Mouse (Mus musculus) cerebellum, postnatal 25 days (tissue): ENCODE measurements around the gene Ddi1.
"Not testable (repeated sequence)": the region's sequence is repeated elsewhere in the genome, so short reads cannot be mapped to it uniquely, and the experiment has no call there.

Experiments
- DNase-seq, 2 experiments: peaks; one replicate each; pipeline ENCODE4 v3.0.0; 2021; ENCODE audit warnings: mixed read lengths in 2 of 2

Ddi1 gene

DNA sequence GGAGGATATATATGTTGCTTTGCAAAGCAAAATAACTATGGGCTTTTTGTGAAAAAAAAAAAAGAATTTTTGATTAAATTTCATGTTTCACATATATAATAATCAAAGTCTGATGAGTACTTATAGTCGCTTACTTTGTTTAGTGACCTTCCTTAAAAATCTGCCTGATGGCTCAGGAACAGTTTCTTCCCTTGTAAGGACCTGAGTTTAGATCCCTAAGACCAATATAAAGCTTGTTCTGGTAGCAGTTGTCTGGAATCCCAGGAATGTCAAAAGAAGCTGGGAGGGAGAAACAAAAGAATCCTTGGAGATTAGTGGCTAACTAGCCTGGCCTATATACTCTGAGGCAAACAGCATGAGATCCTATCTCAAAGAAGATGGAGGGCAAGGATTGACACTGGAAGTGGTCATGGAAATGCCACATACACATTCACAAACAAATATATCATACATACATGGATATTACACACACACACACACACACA, at the start of gene Ddi1:
Gene Ddi1, minus strand, starts transcription at position 51 of the 485 bp plus-strand sequence.
- no peak for DNase-seq

DNA sequence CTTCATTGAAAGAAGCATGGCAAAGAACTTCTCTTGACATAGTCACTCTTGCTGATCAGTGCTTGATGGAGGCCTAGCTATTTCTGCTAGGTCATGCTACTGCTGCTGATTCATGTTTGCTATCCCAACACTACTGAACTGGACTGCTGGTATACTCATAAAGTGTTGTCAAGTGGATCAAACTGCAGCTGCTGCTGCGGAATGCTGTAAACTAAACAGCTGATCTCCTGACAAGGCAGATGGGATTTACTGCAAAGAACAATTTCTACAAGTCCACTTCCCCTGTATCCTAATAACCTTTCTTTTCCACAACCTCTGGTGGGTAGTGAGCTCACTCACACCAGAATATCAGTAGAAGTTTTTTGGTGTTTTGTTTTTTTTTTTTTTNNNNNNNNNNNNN, 47.5 kb upstream of the Ddi1 start:
- DNase-seq = no peak

DNA sequence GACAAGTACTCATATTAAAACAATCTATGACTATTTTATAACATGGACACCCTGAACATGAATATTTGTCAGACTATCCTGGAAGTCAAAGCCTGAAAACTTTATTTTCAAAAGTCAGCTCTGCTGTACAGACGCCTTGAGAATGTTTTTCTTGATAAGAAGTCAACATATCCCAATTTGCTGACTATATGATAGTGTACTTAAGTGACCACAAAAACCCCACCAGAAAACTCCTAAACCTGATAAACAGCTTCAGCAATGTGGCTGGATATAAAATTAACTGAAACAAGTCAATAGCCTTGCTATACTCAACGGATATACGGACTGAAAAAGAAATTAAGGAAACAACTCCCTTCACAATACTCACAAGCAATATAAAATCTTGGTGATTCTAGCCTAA, 36.2 kb upstream of the Ddi1 start:
- DNase-seq = no peak

DNA sequence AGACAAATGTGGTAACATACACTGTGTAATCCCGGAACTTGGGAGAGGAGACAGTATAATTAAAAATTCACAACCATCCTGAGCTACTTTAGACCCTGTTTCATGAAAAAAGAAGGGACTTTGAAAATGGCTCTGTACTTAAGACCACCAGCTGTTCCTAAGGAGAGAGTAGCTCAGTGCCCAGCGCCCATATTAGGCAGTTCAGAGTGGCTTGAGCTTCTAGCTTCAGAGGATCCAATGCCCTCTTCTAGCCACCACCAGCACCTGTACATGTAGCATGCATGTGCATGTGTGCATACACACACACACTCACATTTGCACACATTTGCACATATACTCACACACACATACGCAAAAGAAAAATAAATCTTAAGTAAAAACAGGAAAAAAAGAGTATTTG, 34.9 kb upstream of the Ddi1 start:
- no peak for DNase-seq

DNA sequence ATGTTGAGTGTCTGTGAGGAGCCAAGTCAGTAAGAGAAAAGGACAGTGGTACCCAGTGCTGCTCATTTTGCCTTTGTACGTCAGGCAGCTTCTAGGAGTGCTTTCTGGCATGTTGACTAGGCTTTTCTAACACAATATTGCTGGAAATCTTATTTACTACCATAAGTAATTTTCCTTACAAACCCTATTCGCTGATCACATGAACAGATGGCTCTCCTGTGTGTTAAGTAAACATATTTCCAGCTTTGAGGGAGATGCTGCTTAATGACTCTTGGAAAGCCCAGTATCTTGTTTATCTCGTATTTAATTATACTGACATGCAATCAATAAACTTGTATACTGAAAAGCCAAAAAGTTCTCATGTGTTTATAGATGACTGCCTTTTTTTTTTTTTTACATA, 32.4 kb upstream of the Ddi1 start:
- DNase-seq = no peak

DNA sequence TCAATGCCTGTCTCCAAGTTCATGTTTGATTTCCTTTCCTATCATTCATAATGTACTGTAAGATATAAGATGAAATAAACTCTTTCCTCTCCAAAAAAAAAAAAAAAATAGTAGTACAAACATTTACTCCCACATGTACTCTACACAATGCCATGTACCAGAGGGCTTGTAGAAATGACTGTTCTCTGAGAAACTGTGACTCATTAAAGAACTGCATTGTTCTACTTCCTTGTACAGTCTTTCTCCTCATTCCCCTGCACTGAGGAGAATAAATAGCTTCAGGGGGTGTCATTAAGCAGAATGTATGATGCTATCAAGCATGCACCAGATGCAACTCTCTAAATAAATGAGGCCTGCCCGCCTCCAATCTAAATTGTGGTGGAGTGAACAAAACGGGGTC, 28.9 kb upstream of the Ddi1 start:
- DNase-seq = no peak

DNA sequence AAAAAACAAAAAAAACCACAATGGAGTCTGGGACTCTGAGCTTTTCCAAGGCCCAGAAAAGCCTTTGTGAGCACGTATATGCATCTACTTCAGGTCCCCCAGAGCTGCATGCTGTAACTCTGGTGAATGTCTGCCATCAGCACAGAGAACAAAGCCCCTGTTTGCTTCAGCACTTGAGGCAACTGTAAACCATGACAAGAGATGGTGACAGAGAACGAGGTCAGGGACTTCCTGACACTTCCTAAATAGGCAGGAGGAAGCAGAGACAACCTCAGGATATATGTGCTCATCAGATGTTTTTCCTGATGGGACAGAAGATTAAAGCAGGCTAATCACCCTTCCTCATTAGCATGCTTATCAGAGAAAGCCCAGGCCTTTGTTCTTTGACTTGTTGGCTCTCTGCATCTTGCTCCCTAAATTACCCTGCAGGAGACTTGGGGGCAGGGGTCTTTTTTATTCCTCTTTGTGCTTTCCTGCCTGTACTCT, 19.6 kb upstream of the Ddi1 start:
- no peak for DNase-seq

DNA sequence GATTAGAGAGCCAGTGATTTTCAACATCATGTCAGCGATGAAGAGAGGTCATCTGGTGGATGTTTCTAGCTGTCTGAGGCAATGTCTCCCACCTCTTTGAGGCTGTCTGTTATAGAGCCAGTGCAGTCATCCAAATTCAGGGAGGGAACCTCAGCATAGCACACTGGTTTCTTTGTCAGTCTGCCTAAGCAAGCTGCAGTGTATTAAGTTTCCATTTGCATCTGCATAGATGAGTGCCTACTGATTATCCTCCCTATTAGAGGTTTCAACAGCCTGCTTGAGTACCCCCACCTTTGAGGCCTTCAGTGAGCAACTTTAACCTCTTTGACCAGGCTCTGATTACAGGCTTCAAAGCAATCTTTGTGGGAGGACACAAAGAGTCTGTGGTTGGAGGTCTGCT, 17.1 kb upstream of the Ddi1 start:
- DNase-seq = no peak

DNA sequence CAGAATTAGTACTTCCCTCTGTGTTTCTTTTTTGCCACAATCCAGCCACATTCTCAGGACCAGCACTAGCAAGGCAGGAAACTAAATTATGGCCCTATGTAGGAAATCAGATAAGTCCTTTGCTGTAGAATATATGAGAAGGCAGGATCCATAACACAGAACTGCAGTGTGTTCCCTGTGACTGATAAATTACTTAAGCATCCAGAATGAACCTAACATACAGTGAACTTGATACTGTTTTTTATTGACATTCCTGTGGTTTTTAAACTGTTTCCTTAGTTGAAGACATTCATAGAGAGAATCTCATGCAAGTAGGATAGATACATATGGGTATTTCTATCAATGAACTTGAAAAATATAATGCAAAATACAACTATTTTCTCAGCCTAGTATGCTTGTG, 7.9 kb upstream of the Ddi1 start:
- no peak for DNase-seq

DNA sequence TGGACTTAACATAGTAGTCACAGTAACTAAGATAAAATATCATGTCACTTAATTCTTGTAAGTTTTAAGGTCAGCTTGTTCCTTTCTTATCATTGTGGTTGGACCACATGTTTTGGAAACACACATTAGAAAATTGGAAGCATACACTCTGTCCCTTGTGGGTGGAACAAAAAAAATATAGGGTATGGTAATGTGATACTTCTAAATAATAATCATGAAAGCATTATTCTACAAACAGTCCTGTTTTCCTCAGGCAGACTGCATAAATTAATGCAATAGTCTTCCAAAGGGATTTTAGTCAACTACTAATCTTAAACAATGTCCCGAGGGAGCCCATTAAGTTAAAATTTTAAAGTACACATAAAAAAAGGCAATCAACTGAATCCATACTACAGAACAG, 6.7 kb upstream of the Ddi1 start:
- no peak for DNase-seq

DNA sequence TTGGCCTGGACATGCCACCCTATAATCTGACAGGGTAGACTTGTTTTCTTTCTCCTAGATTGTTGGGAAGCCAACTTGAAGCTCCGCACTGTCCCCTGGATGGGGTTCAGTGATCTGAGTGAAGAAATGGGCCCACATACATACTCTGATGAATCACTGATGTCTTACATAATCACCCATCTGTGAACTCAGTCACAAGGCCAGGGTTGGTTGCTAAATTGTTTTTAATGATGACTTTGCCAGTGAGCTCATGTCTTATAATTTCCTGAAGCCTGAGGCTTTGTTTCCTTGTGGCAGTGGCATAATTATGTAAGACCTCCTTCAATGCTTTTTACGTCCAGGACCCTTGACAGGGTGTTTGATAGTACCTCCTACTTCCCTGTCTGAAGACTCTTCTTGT, 4.8 kb downstream of the Ddi1 start:
- DNase-seq = no peak

DNA sequence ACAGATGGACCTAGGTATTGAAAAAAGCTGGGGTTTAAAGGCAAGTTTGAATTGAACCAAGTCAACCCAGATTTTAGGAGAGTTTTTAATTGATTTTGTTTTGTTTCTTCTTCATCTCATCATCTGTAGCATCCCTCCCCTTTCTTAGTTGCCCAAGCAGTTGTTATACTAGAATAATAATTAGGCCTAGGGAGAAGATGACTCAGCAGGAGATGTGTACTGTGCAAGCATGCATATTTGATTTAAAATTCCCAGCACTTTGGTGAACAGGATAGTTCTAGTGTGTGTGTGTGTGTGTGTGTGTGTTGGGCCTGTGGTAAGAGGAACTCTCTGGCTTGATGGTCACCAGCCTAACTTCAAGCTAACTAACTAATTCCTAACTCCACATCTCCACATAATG, 12.6 kb downstream of the Ddi1 start:
- no peak for DNase-seq

DNA sequence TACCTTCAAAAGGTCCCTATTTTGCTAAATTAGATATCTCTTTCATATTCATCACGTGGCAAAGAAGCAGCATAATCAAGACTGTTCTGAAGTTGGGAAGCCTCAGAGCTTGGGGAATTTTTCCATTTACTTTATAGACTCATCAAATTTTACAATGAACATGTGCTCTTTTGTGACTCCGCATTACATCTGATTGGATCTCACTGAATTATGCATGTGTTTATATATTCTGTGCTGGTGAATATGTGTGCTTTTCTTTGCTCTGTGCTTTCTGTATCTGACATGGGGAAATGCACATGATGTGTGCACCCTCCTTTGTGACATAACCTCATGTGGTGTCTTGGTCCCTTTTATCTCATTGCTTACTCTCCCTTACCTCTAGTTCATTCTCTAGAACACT, 17.7 kb downstream of the Ddi1 start:
- no peak for DNase-seq

DNA sequence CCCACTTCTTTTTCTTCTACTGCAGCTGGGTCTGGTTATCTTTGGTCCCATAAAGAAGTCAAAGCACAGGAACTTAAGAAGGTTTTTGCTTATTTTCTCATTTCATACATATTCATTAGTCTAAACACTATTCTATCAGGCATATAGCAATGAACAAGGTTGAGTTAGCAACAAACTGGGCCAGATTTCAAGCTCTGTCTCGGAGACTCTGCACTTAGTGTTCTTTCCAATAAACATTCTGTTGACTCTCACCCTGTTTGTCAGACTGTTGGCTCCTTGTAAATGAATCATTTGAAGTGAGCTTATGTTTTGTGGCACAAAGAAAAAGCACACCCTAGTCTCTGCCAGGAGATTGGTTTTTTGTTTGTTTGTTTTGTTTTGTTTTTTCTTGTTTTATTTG, 19.3 kb downstream of the Ddi1 start:
- DNase-seq = no peak

DNA sequence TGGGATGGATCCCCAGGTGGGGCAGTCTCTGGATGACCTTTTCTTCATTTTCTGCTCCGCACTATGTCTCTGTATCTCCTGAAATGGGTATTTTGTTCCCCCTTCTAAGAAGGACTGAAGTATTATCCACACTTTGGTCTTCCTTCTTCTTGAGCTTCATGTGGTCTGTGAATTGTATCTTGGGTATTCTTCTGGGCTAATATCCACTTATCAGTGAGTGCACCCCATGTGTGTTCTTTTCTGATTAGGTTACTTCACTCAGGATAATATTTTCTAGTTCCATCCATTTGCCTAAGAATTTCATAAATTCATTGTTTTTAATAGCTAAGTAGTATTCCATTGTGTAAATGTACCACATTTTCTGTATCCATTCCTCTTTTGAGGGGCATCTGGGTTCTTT, 33.7 kb downstream of the Ddi1 start:
- DNase-seq = not testable (repeated sequence)

DNA sequence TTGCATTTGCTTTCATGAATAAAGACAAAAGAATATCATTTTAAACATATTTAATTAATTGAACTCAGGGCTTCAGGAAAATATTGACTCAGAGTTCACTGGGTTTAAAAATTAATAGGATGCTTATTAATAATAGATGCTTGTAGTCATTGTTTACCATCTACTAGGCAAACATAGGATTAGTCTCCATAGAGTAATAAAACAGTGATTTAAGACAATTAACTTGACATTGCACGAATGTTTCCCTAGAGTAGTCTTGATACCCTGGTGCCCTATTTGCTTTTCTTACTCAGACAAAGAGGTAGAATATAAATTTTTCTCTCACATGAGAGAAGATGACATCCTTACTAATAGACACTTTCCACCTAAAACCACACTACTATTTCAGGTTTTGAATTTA, 52.1 kb downstream of the Ddi1 start:
- no peak for DNase-seq

DNA sequence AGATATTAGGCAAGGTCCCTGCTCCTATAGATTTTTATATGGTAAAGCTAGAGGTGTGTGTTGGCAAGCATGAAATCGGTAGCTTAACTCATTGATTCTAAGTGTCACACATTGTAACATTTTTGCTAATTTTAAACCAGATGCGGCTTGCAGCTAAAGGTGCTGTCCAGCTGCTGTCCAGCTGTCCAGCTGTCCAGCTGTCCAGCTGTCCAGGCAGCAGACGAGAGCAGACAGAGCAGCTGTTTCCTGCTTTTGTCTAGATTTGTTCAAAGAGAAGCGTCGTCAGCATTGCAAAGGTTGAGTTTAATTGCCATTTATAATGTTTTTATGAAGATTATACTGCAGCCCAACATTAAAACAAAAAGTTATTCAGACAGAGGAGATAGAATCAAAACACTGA, 56.8 kb downstream of the Ddi1 start:
- no peak for DNase-seq
